Mouse (Mus musculus) C2C12 (cell line): ENCODE measurements around the gene Elf4. TPM values are rescaled to one million over a fixed set of nuclear protein-coding genes. Genes with fewer than 3 reads are reported as not detected.

Experiments used
- H3K27me3 ChIP-seq: one replicate; pipeline ENCODE4 v1.6.1; 2011; ENCODE audit not compliant: control insufficient read depth, insufficient read depth, insufficient read length
- H3K36me3 ChIP-seq: one replicate; pipeline ENCODE4 v1.6.1; 2011; ENCODE audit not compliant: control insufficient read depth, insufficient read depth
- H3K4me3 ChIP-seq: one replicate; pipeline ENCODE4 v1.5.1; 2011; ENCODE audit warnings: mild to moderate bottlenecking, control low read depth; ENCODE audit not compliant: poor library complexity, insufficient read depth, severe bottlenecking
- H3K79me2 ChIP-seq: one replicate; pipeline ENCODE4 v1.6.1; 2011; ENCODE audit not compliant: control insufficient read depth, insufficient read depth
- H3K79me3 ChIP-seq: one replicate; pipeline ENCODE4 v1.6.1; 2011; ENCODE audit warnings: low read depth, control low read depth
- H3ac ChIP-seq: one replicate; pipeline ENCODE3; 2011; ENCODE audit warnings: low read depth; ENCODE audit not compliant: control insufficient read depth, insufficient read length
- CEBPB ChIP-seq: IDR thresholded peaks from one replicate; pipeline ENCODE4 v1.6.1; 2011; ENCODE audit warnings: low read depth, mild to moderate bottlenecking, control low read depth, moderate library complexity
- CTCF ChIP-seq: IDR thresholded peaks from one replicate; pipeline ENCODE4 v1.5.1; 2011; ENCODE audit not compliant: control insufficient read depth, insufficient read depth, insufficient read length
- FOSL1 ChIP-seq: IDR thresholded peaks from one replicate; pipeline ENCODE4 v1.8.0; 2011; ENCODE audit warnings: mild to moderate bottlenecking, low read length; ENCODE audit not compliant: poor library complexity, insufficient read depth, severe bottlenecking
- MAX ChIP-seq: IDR thresholded peaks from one replicate; pipeline ENCODE4 v1.6.1; 2011; ENCODE audit warnings: mild to moderate bottlenecking, control low read depth
- MYOD1 ChIP-seq: IDR thresholded peaks from one replicate; pipeline ENCODE4 v1.6.1; 2011; ENCODE audit warnings: low read depth; ENCODE audit not compliant: control insufficient read depth, insufficient read length
- MYOG ChIP-seq: IDR thresholded peaks from one replicate; pipeline ENCODE4 v1.6.1; 2011; ENCODE audit not compliant: control insufficient read depth, insufficient read length; ENCODE audit errors: extremely low read depth
- USF1 ChIP-seq: IDR thresholded peaks from one replicate; pipeline ENCODE4 v1.6.1; 2011; ENCODE audit warnings: low read depth, mild to moderate bottlenecking, control low read depth, moderate library complexity
- polyA plus RNA-seq: library from polyadenylated mRNA; unstranded; fragments of >200 nt; fragmentation: generic; extraction: Trizol; gene quantifications from one replicate; pipeline ENCODE4 v1.2.1, GENCODE M21; 2012; ENCODE audit warnings: missing spikeins

Elf4 gene
- polyA plus RNA-seq, 1 experiment, result 6.7 TPM

- Histone ChIP-seq H3K4me3 (no peak overlapping the region), H3K79me2 (no peaks in the 10 kb centered on the region), H3K36me3 (peaks cover 9% of the 10 kb centered on the region), H3K27me3 (no peaks in the 10 kb centered on the region), H3K79me3 (no peaks in the 10 kb centered on the region), H3ac (no peak overlapping the region)
- TF ChIP-seq USF1, result no peak
- no peak for TF ChIP-seq MYOD1
- no peak for TF ChIP-seq MAX
- no peak for TF ChIP-seq CTCF
- no peak for TF ChIP-seq FOSL1
- TF ChIP-seq CEBPB, result no peak
- TF ChIP-seq MYOG, result no peak
These were observed 77.0 kb downstream of the Elf4 start for GRCm38 (mm10) chrX:48385927-48386326.

DNA sequence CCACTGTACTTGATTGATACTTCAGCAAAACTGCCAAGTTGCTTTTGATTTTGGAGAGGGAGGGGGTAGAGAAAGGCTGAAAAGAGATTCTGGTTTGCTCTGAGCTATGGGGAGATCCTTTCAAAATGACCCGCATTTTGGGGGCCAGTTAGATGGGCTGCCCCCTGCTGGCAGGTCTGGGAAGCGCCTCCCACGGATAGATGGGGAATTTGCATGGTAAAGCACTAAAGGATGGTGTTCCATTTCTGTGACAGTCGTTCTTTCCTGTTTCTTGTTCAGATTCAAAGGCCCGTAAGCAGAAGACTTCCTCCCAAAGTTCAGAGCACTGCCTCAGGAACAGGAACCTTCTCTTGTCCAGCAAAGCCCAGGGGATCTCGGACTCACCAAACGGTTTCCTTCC is 79.3 kb downstream of the Elf4 start:
- Histone ChIP-seq H3K79me3 (no peaks in the 10 kb centered on the region), H3ac (no peak overlapping the region), H3K36me3 (peaks cover 9% of the 10 kb centered on the region), H3K27me3 (no peaks in the 10 kb centered on the region), H3K79me2 (no peaks in the 10 kb centered on the region), H3K4me3 (no peak overlapping the region)
- peak; percentile 15 for TF ChIP-seq CTCF
- TF ChIP-seq MAX, result no peak

DNA sequence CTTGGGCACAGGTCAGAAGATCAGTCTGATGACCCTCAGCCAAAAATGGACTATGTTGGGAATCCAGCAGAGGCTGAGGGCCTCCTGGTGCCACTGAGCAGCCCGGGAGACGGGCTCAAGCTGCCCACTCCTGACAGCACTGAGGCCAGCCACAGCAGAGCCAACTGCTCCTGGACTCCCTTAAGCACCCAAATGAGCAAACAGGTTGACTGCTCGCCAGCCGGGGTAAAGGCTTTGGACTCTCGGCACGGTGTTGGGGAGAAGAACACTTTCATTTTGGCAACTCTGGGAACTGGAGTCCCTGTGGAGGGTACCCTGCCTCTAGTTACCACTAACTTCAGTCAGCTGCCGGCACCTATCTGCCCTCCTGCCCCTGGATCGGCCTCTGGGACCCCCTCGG is 95.1 kb downstream of the Elf4 start:
- H3K4me3 ChIP-seq, result no peak overlapping the region
- H3K27me3 ChIP-seq, result no peaks in the 10 kb centered on the region
- no peaks in the 10 kb centered on the region for H3K79me2 ChIP-seq
- no peaks in the 10 kb centered on the region for H3K36me3 ChIP-seq
- TF ChIP-seq USF1 (no peak), CEBPB (no peak)
- no peak overlapping the region for H3ac ChIP-seq
- H3K79me3 ChIP-seq, result no peaks in the 10 kb centered on the region

DNA sequence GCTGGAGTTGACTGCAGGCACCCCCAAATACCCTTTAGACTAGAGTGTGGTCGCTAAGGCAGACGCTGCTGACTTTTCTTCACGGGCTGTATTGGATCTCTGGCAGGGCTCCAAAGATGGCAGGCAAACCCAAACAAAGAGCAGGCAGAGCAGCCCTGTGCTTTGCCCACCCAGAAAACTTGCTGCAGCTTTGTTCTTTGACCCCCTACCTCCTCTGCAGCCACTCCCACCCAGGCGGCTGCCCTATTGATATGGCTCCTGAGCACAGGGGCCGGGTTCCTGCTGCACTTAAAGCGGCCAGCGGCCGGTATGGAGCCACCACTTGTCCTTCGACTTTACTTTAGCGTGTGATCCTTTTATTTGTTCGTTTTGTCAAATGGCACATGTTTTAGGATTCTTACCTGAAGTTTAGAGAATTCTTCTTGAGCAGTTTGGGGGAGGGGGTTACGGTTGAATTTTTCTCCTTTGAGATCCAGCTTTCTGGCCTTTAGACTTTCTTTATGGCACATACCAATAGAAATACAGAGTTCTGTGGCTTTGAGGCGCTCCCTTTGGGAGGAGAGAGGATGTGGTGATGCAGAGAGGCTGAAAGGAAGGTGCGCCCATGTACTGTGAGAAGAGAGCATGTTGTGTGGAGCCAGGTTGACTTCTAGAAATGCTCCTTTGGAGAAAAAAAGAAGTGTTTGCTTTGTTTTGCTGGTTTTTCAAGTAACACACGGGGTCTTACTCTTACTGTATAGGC is 96.9 kb downstream of the Elf4 start:
- Histone ChIP-seq H3K79me2 (no peaks in the 10 kb centered on the region), H3ac (no peak overlapping the region), H3K36me3 (no peaks in the 10 kb centered on the region), H3K4me3 (no peak overlapping the region), H3K79me3 (no peaks in the 10 kb centered on the region), H3K27me3 (no peaks in the 10 kb centered on the region)
- TF ChIP-seq MYOD1 (no peak), MAX (no peak), MYOG (no peak), CEBPB (no peak), CTCF (no peak), FOSL1 (no peak), USF1 (no peak)

Other genes starting within 250 kb of the Elf4 start
- gene Utp14a, start 206.3 kb downstream of the Elf4 start, polyA plus RNA-seq, result 15.2 TPM
- 3.7 TPM for gene Bcorl1, start 121.8 kb downstream of the Elf4 start, polyA plus RNA-seq
- 46.6 TPM for gene Aifm1, start 50.4 kb upstream of the Elf4 start, polyA plus RNA-seq
- not detected for gene Rab33a, start 56.2 kb upstream of the Elf4 start, polyA plus RNA-seq
- gene Zfp280c, start 131.4 kb upstream of the Elf4 start, polyA plus RNA-seq, result 3.5 TPM
- gene Slc25a14, start 160.3 kb upstream of the Elf4 start, polyA plus RNA-seq, result 7.9 TPM
- not detected for gene Gpr119, start 211.3 kb upstream of the Elf4 start, polyA plus RNA-seq
- 9.7 TPM for gene Rbmx2, start 231.9 kb upstream of the Elf4 start, polyA plus RNA-seq